Mouse (Mus musculus) small intestine, adult 2 months (tissue): ENCODE measurements around the gene Zfp367.

Experiments
- CTCF ChIP-seq: fragments of 200-500 bp; IDR thresholded peaks from 2 replicates; pipeline ENCODE4 v1.5.1; 2012; ENCODE audit warnings: low read depth, mild to moderate bottlenecking, control low read depth, inconsistent platforms, low read length, moderate library complexity, mixed read lengths; ENCODE audit not compliant: insufficient replicate concordance, insufficient read length; ENCODE audit errors: extremely low read depth
- POLR2A ChIP-seq: fragments of 200-500 bp; IDR thresholded peaks from 2 replicates; pipeline ENCODE4 v1.6.1; 2012; ENCODE audit warnings: low read depth, mild to moderate bottlenecking, control low read depth, inconsistent platforms, low read length, moderate library complexity

DNA sequence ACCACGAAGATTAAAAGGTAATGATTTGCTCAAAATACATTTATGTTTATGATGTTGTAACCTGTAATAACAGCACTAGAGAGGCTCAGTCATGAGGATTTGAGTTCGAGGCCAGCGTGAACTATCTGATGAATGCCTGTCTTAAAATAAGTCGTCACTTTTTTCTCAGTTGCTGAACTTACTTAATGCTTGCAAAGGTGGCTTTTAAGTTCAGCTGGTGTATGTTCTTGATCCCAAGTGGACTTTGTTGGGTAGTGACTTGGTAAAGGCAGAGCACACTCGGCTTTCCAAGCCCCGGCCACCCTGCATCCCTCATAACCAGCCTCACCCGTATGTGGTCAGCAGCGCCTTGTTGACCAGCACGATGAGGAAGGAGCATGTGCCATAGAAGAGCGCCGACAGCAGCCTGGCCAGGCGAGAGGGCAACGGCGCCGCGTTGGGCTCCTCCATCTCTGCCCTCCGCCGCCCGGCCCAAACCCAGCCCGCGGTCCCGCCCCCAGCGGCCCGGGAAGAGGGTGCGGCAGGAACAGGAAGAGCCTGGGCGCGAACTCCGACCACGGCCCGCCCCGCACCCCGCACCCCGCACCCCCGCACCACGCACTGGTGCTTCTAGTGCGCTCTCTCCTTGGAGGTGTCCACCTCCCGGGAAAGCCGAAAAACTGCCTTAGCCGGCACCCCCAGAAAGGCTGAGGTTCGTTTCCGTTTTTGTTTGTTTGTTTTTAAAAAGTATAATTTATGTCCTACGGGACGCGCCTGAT is 24.0 kb downstream of the Zfp367 start, which contains the start of gene Slc35d2:
- TF ChIP-seq POLR2A (peak; percentile 78; the same call in 1 of the 2 replicates), CTCF (no peak)
